Mouse (Mus musculus) neural tube, embryonic 14.5 days (tissue): Measurements from ENCODE around the gene Map2k2. TPM values are rescaled to one million over a fixed set of nuclear protein-coding genes. Genes with fewer than 3 reads are reported as not detected.
A peak's percentile ranks its signal among the peaks of the same experiment; 100 is the strongest.
"Not testable (repeated sequence)": the region's sequence is repeated elsewhere in the genome, so short reads cannot be mapped to it uniquely, and the experiment has no call there.

Experiments used
- ATAC-seq: fragments of 200-750 bp; cut with Nextera tagmentation; 2 replicates; pipeline ENCODE4 v1.8.0; 2017; ENCODE audit warnings: low read depth, mild to moderate bottlenecking, moderate TSS enrichment, moderate library complexity
- H3K27ac ChIP-seq: fragments of 300-500 bp; sonication (generic); 2 replicates; pipeline ENCODE4 v1.5.1; 2014; ENCODE audit warnings: low read depth, mild to moderate bottlenecking, control low read depth, low read length, moderate library complexity, mixed read lengths
- H3K27me3 ChIP-seq: fragments of 300-500 bp; sonication (generic); 2 replicates; pipeline ENCODE4 v1.6.1; 2014; ENCODE audit warnings: low read length; ENCODE audit not compliant: control insufficient read depth, insufficient read depth
- H3K36me3 ChIP-seq: fragments of 300-500 bp; sonication (generic); 2 replicates; pipeline ENCODE4 v1.6.1; 2014; ENCODE audit warnings: low read length, mixed read lengths; ENCODE audit not compliant: control insufficient read depth, insufficient read depth
- H3K4me1 ChIP-seq: fragments of 300-500 bp; sonication (generic); 2 replicates; pipeline ENCODE4 v1.6.1; 2014; ENCODE audit warnings: low read length; ENCODE audit not compliant: control insufficient read depth, insufficient read depth
- H3K4me2 ChIP-seq: fragments of 300-500 bp; sonication (generic); 2 replicates; pipeline ENCODE4 v1.6.1; 2014; ENCODE audit warnings: mild to moderate bottlenecking, low read depth, low read length, control low read depth
- H3K4me3 ChIP-seq: fragments of 300-500 bp; sonication (generic); 2 replicates; pipeline ENCODE4 v1.5.1; 2014; ENCODE audit warnings: low read depth, low read length, control low read depth, mixed read lengths
- H3K9ac ChIP-seq: fragments of 300-500 bp; sonication (generic); replicated peaks from 2 replicates; pipeline ENCODE4 v1.6.1; 2014; ENCODE audit warnings: low read depth, mild to moderate bottlenecking, control low read depth, low read length, mixed read lengths
- H3K9me3 ChIP-seq: fragments of 300-500 bp; sonication (generic); 2 replicates; pipeline ENCODE4 v1.6.1; 2016; ENCODE audit warnings: low read length; ENCODE audit not compliant: control insufficient read depth
- WGBS: fragments of 180-500 bp; shearing (Covaris S2); extraction: QIAGEN DNeasy Blood & Tissue Kit; methylation state at CpG from one replicate; pipeline ENCODE4 v1.1.7; 2014; 5-methylcytosine and 5-hydroxymethylcytosine counted together
- polyA plus RNA-seq: library from polyadenylated mRNA; unstranded; fragments of >200 nt; fragmentation: Nextera tagmentation; extraction: Ambion mirVana; gene quantifications from 2 replicates; pipeline ENCODE4 v1.2.1, GENCODE M21; 2014

Map2k2 gene
- polyA plus RNA-seq, 1 experiment from 2014 or later = 228 TPM

DNA sequence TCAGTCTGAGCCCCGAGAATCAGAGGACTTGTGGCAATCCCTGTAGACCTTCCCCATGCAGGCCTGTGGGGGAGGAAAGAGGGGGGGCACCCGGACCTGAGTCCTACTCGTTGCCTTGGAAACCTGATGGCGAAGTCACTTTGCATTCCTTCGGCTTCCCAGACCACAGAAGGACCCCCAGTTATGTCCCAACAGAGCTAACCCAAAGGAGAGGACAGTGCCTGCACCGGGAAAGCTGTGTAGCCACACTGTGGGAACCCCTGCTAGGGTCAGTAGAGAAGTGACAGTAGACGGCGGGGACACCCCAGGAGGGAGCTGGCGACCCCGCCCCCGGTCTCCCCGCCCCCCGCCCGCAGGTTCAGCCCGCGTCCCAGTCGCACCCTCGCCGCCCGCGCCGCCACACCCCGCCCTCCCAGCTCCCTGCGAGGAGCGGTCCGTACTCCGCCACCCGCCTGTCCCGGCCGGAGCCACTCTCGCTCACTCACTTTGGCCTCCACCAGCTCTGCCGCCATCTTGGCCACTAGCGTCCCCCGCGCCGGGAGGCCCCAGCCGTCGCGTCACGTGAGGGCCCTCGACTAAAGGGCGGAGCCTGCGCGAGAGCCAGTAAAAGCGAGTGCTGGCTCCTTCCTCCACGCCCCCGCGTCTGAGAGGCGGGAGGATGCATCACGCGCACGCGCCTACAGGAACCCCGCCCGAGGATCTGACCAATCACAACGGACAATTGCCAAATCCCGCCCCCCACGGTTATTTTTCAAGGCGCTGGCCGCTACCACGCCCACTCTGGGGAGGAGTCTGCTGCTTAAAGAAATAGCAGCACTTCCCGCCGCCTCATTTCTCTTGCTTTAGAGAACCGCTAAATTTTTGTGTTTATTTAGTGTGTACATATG, 61.7 kb downstream of the Map2k2 start, which contains the start of gene Pias4:
Pias4 (minus strand) TSS at position 724 of the 887 bp plus-strand sequence.
- H3K27me3 ChIP-seq = no peaks in the 10 kb centered on the region
- H3K36me3 ChIP-seq = peaks cover 9% of the 10 kb centered on the region; the same call in 1 of the 2 replicates
- WGBS = under 1% methylated on average over 58 of the region's 64 CpGs

DNA sequence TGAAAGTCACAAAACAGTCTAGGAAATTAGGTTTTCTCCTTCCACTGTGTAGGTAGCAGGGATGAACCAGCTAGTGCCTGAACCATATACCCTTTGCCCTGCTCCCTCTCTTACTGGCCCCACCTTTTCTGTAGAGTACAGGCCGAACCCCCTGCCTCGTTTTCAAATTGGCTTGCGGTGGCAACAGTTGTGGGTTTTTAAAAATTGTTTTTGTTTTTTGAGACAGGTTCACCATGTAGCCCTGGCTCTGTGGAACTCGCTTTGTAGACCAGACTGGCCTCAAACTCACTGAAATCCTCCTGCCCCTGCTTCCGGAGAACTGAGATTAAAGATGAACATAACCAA, 62.3 kb downstream of the Map2k2 start:
- 13% methylated on average over 5 of the region's 5 CpGs for WGBS
- peak; percentile 62 for ATAC-seq
- peak overlapping the region; percentile 46 for H3K27ac ChIP-seq
- peak overlapping the region; percentile 79 for H3K4me3 ChIP-seq
- peaks cover 12% of the 10 kb centered on the region for H3K4me1 ChIP-seq
- H3K4me2 ChIP-seq = peak overlapping the region; percentile 69
- H3K27me3 ChIP-seq = no peaks in the 10 kb centered on the region
- 0 out of 2 replicates have a peak, but pooled peaks cover 6% of the 10 kb centered on the region for H3K36me3 ChIP-seq
- no peaks in the 10 kb centered on the region for H3K9me3 ChIP-seq
- H3K9ac ChIP-seq = 0 out of 2 replicates have a peak overlapping the region, but pooled peaks have one; percentile 32

More for the DNA sequence above, 61.7 kb downstream of the Map2k2 start, which contains the start of gene Pias4:
- ATAC-seq = peak; percentile 83
- H3K9me3 ChIP-seq = no peaks in the 10 kb centered on the region
- H3K4me2 ChIP-seq = peak within 1 kb of the TSS; percentile 87
- H3K4me3 ChIP-seq = peak within 1 kb of the TSS; percentile 79
- H3K27ac ChIP-seq = peak within 1 kb of the TSS; percentile 80
- peak within 1 kb of the TSS; percentile 69 for H3K9ac ChIP-seq
- peaks cover 13% of the 10 kb centered on the region for H3K4me1 ChIP-seq

DNA sequence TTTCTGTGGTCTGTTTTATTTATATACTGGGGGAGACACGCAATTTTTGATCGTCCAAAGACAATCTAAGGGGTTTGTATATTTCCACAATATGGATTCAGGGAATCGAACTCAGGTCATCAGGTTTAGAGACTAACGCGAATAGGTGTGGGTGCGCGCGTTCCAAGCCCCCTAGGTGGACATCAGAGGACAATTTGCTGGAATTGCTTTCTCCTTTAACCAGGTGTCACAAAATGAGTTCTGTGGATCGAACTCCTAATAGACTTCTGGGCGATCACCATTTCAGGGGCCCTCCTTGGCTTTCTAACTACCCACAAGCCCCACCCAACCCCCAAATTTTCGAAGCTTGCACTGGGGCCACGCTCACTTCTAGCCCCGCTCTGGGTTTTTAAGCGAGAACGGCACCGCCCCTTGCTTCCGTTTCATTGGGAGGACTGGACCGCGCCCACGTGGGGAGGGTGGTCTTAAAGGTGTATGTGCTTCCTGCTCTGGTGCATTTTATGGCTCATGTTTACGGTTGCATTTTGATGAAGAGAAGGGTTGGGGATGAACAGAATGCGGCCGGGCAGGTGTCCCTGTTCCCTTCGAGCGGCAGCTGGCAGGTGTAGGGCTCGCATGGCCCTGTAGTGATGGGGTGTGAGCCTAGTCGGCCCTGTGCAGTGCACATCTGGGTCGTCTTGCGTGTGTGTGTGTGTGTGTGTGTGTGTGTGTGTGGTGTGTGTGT, 63.0 kb downstream of the Map2k2 start:
- H3K27me3 ChIP-seq = no peaks in the 10 kb centered on the region
- H3K9ac ChIP-seq = peak overlapping the region; percentile 55; the same call in 1 of the 2 replicates
- peak; percentile 39 for ATAC-seq
- H3K4me1 ChIP-seq = peaks cover 16% of the 10 kb centered on the region
- peak overlapping the region; percentile 79 for H3K4me3 ChIP-seq
- peak overlapping the region; percentile 69 for H3K4me2 ChIP-seq
- no peaks in the 10 kb centered on the region for H3K9me3 ChIP-seq
- H3K36me3 ChIP-seq = 0 out of 2 replicates have a peak, but pooled peaks cover 3% of the 10 kb centered on the region
- 3% methylated on average over 29 of the region's 29 CpGs for WGBS
- H3K27ac ChIP-seq = peak overlapping the region; percentile 80

DNA sequence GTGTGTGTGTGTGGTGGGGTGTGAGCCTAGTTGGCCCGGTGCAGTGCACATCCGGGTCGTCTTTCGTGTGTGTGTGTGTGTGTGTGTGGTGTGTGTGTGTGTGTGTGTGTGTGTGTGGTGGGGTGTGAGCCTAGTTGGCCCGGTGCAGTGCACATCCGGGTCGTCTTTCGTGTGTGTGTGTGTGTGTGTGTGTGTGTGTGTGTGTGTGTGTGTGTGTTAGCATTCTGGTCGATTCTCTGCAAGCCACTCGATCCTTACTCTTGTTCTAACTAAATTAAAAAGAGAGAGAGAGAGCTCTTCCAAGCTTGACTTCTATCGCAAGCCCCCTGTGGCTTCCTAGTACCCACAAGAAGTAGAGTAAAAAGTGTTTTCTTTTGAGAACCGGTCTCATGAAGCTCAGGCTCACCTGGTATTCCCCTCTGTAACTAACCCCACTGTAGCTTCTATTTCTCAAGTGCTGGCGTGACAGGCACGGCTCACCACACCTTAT, 63.7 kb downstream of the Map2k2 start:
- not testable (repeated sequence) for H3K36me3 ChIP-seq, H3K27ac ChIP-seq, H3K9me3 ChIP-seq, H3K27me3 ChIP-seq, H3K9ac ChIP-seq, H3K4me3 ChIP-seq, H3K4me2 ChIP-seq
- ATAC-seq = peak; percentile 25; the same call in 1 of the 2 replicates
- WGBS = 42% methylated on average over 10 of the region's 14 CpGs
- H3K4me1 ChIP-seq = peaks cover 20% of the 10 kb centered on the region

DNA sequence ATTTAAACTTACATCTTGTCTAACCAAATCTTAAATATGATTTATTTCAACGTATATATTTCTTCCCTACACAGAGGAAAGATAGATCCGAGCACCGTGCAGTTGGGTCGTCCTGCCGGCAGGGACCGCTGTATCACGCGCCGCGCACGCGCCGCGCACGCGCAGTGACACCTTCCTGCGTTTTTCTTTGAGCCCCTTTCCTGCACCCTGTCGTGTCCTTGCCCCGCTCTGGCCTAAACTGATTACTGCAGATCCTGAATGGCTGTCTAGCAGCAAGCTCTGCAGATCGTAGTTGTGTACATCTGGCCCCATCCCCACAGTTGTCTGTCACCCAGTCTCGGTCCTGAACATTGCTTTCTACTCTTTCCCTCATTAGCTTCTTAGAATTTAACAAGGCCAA, 67.4 kb downstream of the Map2k2 start:
- no peak overlapping the region for H3K4me3 ChIP-seq
- no peaks in the 10 kb centered on the region for H3K27me3 ChIP-seq
- H3K9me3 ChIP-seq = no peaks in the 10 kb centered on the region
- H3K4me1 ChIP-seq = peaks cover 18% of the 10 kb centered on the region
- peak; percentile 13 for ATAC-seq
- peaks cover 7% of the 10 kb centered on the region for H3K36me3 ChIP-seq
- H3K27ac ChIP-seq = peak overlapping the region; percentile 66
- 5% methylated on average over 21 of the region's 21 CpGs for WGBS
- H3K9ac ChIP-seq = peak overlapping the region; percentile 5; the same call in 1 of the 2 replicates
- peak overlapping the region; percentile 19 for H3K4me2 ChIP-seq

DNA sequence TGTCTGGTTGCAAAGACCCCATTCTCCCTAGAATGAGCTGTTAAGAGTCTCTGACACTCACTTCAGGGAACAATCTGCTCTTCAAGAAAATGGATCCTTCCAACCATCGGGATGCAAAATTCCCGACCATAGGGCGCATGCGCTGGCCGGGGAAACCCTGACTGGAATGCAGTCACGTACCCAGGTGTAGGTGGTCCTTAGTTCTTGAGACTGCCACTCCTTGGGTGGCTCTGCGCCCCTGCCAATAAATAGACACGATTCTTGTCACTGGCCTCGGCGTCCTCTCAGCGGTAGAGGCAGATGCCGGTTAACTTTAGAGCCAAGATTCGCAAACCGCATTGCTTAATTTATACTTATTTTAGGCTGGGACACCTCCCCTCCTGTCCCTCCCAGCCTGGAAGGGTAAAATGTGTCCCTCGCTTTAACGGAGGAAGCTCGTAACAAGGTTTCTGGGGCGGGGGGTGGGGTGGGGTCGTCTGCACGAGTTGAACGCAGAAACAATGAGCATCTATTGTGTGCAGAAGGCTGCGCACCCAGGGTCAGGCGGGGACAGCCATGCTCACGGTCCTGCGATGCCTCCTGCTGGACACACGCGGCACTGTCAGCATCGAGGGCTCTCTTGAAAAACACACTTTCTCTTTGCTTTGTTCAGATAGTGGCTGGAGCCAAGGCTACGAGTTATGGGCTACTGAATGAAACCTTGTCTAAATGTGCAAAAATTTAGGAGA, 69.1 kb downstream of the Map2k2 start:
- H3K36me3 ChIP-seq = peaks cover 23% of the 10 kb centered on the region
- no peaks in the 10 kb centered on the region for H3K27me3 ChIP-seq
- peak overlapping the region; percentile 72 for H3K4me2 ChIP-seq
- 1% methylated on average over 29 of the region's 29 CpGs for WGBS
- peak; percentile 69 for ATAC-seq
- peaks cover 17% of the 10 kb centered on the region for H3K4me1 ChIP-seq
- peak overlapping the region; percentile 96 for H3K27ac ChIP-seq
- no peaks in the 10 kb centered on the region for H3K9me3 ChIP-seq
- peak overlapping the region; percentile 68 for H3K9ac ChIP-seq
- peak overlapping the region; percentile 32 for H3K4me3 ChIP-seq

DNA sequence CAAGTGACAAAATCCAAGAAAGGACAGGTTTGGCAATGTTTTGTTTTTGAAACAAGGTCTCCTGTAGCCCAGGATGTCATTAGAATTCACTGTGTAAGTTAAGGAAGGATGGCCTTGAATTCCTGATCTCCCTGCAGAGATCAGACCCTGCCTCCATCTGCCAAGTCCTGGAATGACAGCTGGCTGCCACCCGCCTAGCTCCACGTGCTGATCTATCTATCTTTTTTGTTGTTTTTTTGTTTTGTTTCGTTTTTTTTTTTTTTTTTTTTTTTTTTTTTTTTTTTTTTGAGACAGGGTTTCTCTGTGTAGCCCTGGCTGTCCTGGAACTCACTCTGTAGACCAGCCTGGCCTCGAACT, 69.6 kb downstream of the Map2k2 start:
- H3K9ac ChIP-seq, H3K27me3 ChIP-seq, H3K9me3 ChIP-seq, ATAC-seq, H3K4me3 ChIP-seq: not testable (repeated sequence)
- peaks cover 17% of the 10 kb centered on the region for H3K4me1 ChIP-seq
- WGBS = 7% methylated on average over 4 of the region's 4 CpGs
- peak overlapping the region; percentile 72 for H3K4me2 ChIP-seq
- peaks cover 29% of the 10 kb centered on the region for H3K36me3 ChIP-seq
- peak overlapping the region; percentile 96 for H3K27ac ChIP-seq

DNA sequence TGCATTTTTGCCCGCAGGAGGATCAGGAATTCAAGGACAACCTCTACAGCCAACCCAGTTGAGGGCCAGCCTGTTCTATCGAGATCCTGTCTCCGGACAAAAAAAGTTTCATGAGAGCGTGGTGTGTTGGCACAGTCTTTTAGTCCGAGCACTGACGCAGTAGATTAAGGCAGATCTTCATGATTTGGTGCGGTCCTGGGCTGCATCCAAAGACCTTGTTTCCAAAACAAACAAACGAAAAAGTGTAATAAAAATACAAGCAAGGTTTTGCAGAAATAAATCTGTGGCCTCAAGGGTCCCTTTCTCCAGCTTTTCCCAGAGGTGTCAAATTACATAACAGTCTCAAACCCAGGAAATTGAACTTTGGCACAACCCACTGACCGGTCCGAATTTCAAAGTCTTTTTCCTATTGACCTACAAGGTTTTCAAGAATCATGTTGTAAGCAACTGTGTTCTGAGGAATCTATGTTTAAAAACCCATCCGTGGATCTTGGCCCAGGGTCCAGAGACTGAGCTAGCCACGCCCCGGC, 70.3 kb downstream of the Map2k2 start:
- no peak overlapping the region; the same call in 1 of the 2 replicates for H3K9ac ChIP-seq
- H3K4me3 ChIP-seq = peak overlapping the region; percentile 98
- WGBS = 5% methylated on average over 13 of the region's 13 CpGs
- H3K27me3 ChIP-seq = no peaks in the 10 kb centered on the region
- no peak for ATAC-seq
- peaks cover 35% of the 10 kb centered on the region for H3K36me3 ChIP-seq
- H3K9me3 ChIP-seq = no peaks in the 10 kb centered on the region
- H3K4me1 ChIP-seq = peaks cover 17% of the 10 kb centered on the region
- peak overlapping the region; percentile 99 for H3K4me2 ChIP-seq
- peak overlapping the region; percentile 78 for H3K27ac ChIP-seq
